Mouse (Mus musculus) cerebellum, adult 2 months (tissue): Measurements from ENCODE around the gene Dock11. TPM values are rescaled to one million over a fixed set of nuclear protein-coding genes. Genes with fewer than 3 reads are reported as not detected.

ENCODE experiments used
- DNase-seq, 2 experiments: peaks; one replicate each; pipeline ENCODE4 v3.0.0; 2021
- H3K27ac ChIP-seq: fragments of 200-500 bp; 2 replicates; pipeline ENCODE4 v1.5.1; 2012; ENCODE audit warnings: low read length, control low read depth, inconsistent platforms; ENCODE audit not compliant: insufficient read depth
- H3K27me3 ChIP-seq: fragments of 200-500 bp; 2 replicates; pipeline ENCODE4 v1.6.1; 2012; ENCODE audit warnings: inconsistent platforms, mild to moderate bottlenecking, low read length, moderate library complexity; ENCODE audit not compliant: control insufficient read depth, insufficient read depth
- H3K4me1 ChIP-seq: fragments of 200-500 bp; 2 replicates; pipeline ENCODE4 v1.6.1; 2011; ENCODE audit warnings: low read length; ENCODE audit not compliant: control insufficient read depth, insufficient read depth
- H3K4me3 ChIP-seq: fragments of 200-500 bp; replicated peaks from 2 replicates; pipeline ENCODE3; 2011; ENCODE audit warnings: mild to moderate bottlenecking, low read depth, low read length, control low read depth; ENCODE audit not compliant: insufficient read depth
- CTCF ChIP-seq: fragments of 200-500 bp; IDR thresholded peaks from 2 replicates; pipeline ENCODE4 v1.5.1; 2011; ENCODE audit warnings: low read depth, mild to moderate bottlenecking, control low read depth, low read length, moderate library complexity, borderline replicate concordance; ENCODE audit not compliant: insufficient read depth
- POLR2A ChIP-seq: fragments of 200-500 bp; IDR thresholded peaks from 2 replicates; pipeline ENCODE4 v1.6.1; 2011; ENCODE audit warnings: low read length, control low read depth, borderline replicate concordance; ENCODE audit not compliant: insufficient read depth
- WGBS: fragments of 180-500 bp; shearing (Covaris S2); methylation state at CpG from one replicate; pipeline ENCODE4 v1.1.7; 2018; 5-methylcytosine and 5-hydroxymethylcytosine counted together
- polyA plus RNA-seq: library from polyadenylated mRNA; depleted of rRNA; stranded (reverse); fragments of >200 nt; gene quantifications from 2 replicates; pipeline ENCODE4 v1.2.3, GENCODE M21; 2012

The Dock11 gene
- polyA plus RNA-seq, 1 experiment: 7.0 TPM

GRCm38 (mm10) chrX:35997004-35997403 lies 108.4 kb downstream of the Dock11 start:
- Histone ChIP-seq H3K4me3 (no peak overlapping the region), H3K4me1 (no peaks in the 10 kb centered on the region), H3K27me3 (no peaks in the 10 kb centered on the region; the same call in 1 of the 2 replicates), H3K27ac (no peak overlapping the region)
- TF ChIP-seq POLR2A (no peak), CTCF (peak; percentile 21; the same call in 1 of the 2 replicates)
- 8% methylated on average over 2 of the region's 2 CpGs for WGBS
- DNase-seq: peak; percentile 10 to 14

- Histone ChIP-seq H3K27ac (no peak overlapping the region), H3K4me1 (no peaks in the 10 kb centered on the region), H3K27me3 (no peaks in the 10 kb centered on the region), H3K4me3 (no peak overlapping the region)
- no peak for DNase-seq
- WGBS: 48% methylated on average over 5 of the region's 5 CpGs
- TF ChIP-seq POLR2A: no peak
- no peak for TF ChIP-seq CTCF
Observed at GRCm38 (mm10) chrX:35997793-35998419, 109.3 kb downstream of the Dock11 start.

- Histone ChIP-seq H3K27me3 (no peaks in the 10 kb centered on the region), H3K4me3 (no peak overlapping the region), H3K27ac (no peak overlapping the region), H3K4me1 (no peaks in the 10 kb centered on the region)
- TF ChIP-seq CTCF (no peak), POLR2A (no peak)
- WGBS: 90% methylated on average over 17 of the region's 17 CpGs
- DNase-seq: no peak
Observed at GRCm38 (mm10) chrX:36025651-36026050, 137.0 kb downstream of the Dock11 start.

GRCm38 (mm10) chrX:36031113-36031512 lies 142.5 kb downstream of the Dock11 start:
- H3K4me1 ChIP-seq: no peaks in the 10 kb centered on the region
- 93% methylated on average over 5 of the region's 5 CpGs for WGBS
- TF ChIP-seq POLR2A (no peak), CTCF (no peak)
- H3K27me3 ChIP-seq: no peaks in the 10 kb centered on the region
- no peak overlapping the region for H3K4me3 ChIP-seq
- H3K27ac ChIP-seq: no peak overlapping the region
- no peak for DNase-seq

GRCm38 (mm10) chrX:36034045-36034444 lies 145.4 kb downstream of the Dock11 start:
- TF ChIP-seq POLR2A (no peak), CTCF (no peak)
- H3K27me3 ChIP-seq: no peaks in the 10 kb centered on the region
- WGBS: 97% methylated on average over 8 of the region's 8 CpGs

GRCm38 (mm10) chrX:36045731-36046130 lies 157.1 kb downstream of the Dock11 start:
- TF ChIP-seq CTCF (no peak), POLR2A (no peak)

More at GRCm38 (mm10) chrX:36034045-36034444, 145.4 kb downstream of the Dock11 start:
- no peaks in the 10 kb centered on the region for H3K4me1 ChIP-seq
- no peak for DNase-seq
- H3K4me3 ChIP-seq: no peak overlapping the region
- no peak overlapping the region for H3K27ac ChIP-seq

GRCm38 (mm10) chrX:36047451-36047850 lies 158.8 kb downstream of the Dock11 start:
- Histone ChIP-seq H3K4me1 (no peaks in the 10 kb centered on the region), H3K27ac (no peak overlapping the region), H3K4me3 (no peak overlapping the region), H3K27me3 (no peaks in the 10 kb centered on the region)
- DNase-seq: no peak
- WGBS: 17% methylated on average over 1 of the region's 1 CpGs
- TF ChIP-seq POLR2A (no peak), CTCF (no peak)

More at GRCm38 (mm10) chrX:36045731-36046130, 157.1 kb downstream of the Dock11 start:
- no peak overlapping the region for H3K4me3 ChIP-seq
- H3K4me1 ChIP-seq: no peaks in the 10 kb centered on the region
- no peak overlapping the region for H3K27ac ChIP-seq
- no peak for DNase-seq
- WGBS: 31% methylated on average over 4 of the region's 4 CpGs
- H3K27me3 ChIP-seq: no peaks in the 10 kb centered on the region

- H3K27ac ChIP-seq: no peak overlapping the region
- no peak overlapping the region for H3K4me3 ChIP-seq
- no peaks in the 10 kb centered on the region for H3K4me1 ChIP-seq
- H3K27me3 ChIP-seq: no peaks in the 10 kb centered on the region
- no peak for DNase-seq
- TF ChIP-seq POLR2A: no peak
- TF ChIP-seq CTCF: no peak
Observed at GRCm38 (mm10) chrX:36050312-36050711, 161.7 kb downstream of the Dock11 start.
